Mouse (Mus musculus): ENCODE results near the gene Mad1l1. TPM values are rescaled to one million over a fixed set of nuclear protein-coding genes. Genes with fewer than 3 reads are reported as not detected.

Gene Mad1l1
- total RNA-seq, 2 experiments from 2014 or later, result 11.2 to 63.1 TPM

- ATAC-seq (replicated peaks; ENCODE audit: poor library complexity), result no peak
These were observed 98.0 kb downstream of the Mad1l1 start for GRCm38 (mm10) chr5:140223070-140224053.

- no peak for ATAC-seq (replicated peaks; ENCODE audit: poor library complexity)
These were observed 100.2 kb downstream of the Mad1l1 start for GRCm38 (mm10) chr5:140221016-140221650.

- ATAC-seq (replicated peaks; ENCODE audit: poor library complexity), result no peak
These were observed 102.1 kb downstream of the Mad1l1 start for GRCm38 (mm10) chr5:140219252-140219651.

DNA sequence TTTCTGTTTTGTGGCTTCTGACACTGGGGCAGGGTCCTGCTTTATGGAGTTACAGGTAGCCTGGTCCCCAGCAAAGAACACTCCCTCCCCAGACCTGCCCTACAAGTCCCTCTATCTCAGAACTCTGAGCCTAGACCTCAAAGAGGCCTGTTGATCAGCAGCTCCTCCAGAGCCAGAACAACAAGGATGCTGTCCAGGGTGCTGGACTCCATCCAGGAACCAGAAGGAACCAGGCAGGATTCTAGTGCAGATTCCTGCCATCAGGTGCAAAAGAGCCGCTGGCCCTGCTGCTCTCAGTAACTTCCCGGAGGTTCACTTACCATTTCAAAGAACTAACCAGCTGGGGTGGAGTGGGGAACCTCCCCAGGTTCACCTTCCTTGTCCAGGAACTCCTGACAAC, 103.5 kb downstream of the Mad1l1 start:
- peak; percentile 54; the same call in 1 of the 2 replicates for ATAC-seq (replicated peaks; ENCODE audit: poor library complexity)

DNA sequence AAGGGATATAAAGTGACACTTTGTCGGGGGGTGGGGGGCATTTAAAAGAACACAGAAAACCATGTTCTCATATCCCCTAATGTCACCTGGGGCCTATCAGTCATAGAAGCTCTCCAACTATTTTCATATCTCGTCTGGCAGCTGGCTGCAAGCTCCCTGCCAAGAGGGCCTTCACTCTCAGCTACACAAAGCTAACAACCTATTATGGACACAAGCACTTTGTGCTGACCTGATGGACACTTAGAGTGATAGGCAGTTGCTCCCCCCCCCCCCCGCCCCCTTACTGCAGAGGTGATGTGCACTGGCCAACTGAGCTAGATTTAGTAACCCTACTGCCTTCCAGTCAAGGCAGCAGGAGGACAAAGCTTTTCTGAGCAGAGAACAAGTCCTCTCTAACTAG, 104.3 kb downstream of the Mad1l1 start:
- peak; percentile 27; the same call in 1 of the 2 replicates for ATAC-seq (replicated peaks; ENCODE audit: poor library complexity)

GRCm38 (mm10) chr5:140215471-140216087, 105.8 kb downstream of the Mad1l1 start:
- ATAC-seq (replicated peaks; ENCODE audit: poor library complexity), result no peak

GRCm38 (mm10) chr5:140213001-140213400, 108.4 kb downstream of the Mad1l1 start:
- no peak for ATAC-seq (replicated peaks; ENCODE audit: poor library complexity)

DNA sequence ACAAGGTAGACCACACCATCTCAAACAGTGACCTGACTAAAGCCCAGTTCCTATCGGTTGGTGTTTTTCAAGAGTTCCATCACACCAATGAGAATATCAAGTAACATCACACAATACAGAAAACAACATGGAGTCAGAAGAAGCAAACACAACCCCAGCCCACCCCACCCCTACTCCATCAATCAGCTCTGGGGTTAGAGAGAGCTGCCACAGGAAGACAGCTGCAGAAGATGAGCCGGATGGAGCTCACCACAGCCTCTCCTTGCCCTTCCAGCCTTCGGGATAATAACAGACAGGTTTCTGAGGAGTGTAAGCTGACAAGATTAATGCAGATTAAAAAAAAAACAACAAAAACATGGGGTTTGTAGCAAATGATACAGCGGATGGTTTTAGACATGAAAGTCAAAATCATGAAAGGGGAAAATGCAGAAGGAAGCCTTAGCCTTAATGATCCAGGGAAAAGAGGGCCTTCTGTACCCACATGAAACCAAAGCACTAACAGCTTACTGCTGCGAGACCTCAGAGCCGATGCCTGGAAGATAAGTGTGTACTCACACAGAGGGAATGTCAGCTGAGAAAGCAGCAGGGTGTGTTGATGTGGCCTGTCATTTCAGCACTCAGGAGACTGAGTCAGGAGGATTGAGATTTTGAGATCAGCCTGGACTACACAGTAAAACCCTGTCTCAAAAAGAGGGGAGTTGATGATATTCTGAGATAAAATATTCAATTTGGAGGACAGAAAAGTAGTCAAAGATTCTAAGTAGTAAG, 110.8 kb downstream of the Mad1l1 start:
- no peak for ATAC-seq (replicated peaks; ENCODE audit: poor library complexity)

DNA sequence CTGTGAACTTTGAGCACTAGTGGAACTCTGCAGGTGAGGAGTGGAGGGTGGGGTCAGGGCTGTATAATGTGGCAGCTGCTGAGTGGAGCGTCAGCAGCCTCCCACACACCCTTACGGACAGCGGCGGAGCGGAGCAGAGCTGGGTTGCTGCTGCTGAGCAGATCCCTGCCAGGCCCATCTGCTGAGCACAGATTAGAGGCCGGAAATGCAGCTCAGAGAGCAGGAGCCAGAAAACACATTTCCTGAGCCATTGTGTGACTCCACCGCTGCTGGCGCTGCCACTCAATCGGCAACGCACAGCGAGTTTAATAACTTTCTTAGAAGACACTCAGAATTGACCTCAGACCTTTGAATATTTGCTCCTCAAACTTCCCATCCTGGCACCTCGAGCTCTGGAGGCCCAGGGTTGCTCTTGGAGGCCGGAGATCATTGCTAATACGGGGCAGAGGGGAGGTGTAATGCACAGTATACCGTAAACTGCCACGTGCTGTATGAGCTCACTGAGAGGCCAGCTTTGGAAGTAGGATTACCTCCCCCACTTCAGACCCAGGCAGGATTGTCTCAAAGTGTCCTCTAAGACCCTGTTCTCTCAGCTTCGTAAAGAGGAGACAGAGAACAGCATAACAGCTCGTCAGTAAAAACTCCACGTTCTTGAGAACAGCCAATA, 112.5 kb downstream of the Mad1l1 start:
- peak; percentile 91 for ATAC-seq (replicated peaks; ENCODE audit: poor library complexity)

- no peak for ATAC-seq (replicated peaks; ENCODE audit: poor library complexity)
These were observed 114.3 kb downstream of the Mad1l1 start for GRCm38 (mm10) chr5:140206726-140207703.

GRCm38 (mm10) chr5:140205991-140206390, 115.4 kb downstream of the Mad1l1 start:
- no peak for ATAC-seq (replicated peaks; ENCODE audit: poor library complexity)

DNA sequence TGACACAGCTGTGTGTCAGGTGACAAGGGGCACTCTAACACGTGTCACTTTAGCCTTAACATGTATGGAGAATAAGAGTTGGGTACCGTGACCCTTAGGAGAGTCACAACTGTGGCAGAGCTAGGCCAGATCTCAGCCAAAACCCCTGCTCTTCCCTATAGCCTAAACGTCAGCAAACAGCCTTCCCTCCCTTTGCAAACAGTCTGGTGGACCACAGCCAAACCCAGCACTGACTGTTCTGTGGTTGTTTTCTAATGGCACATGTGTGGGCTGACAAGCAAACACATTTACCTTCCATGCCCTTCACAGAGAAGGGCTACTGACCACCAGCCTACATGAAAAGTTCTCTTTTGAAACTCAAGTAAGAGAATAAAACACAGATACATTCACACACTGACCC, 116.9 kb downstream of the Mad1l1 start:
- ATAC-seq (replicated peaks; ENCODE audit: poor library complexity), result no peak

DNA sequence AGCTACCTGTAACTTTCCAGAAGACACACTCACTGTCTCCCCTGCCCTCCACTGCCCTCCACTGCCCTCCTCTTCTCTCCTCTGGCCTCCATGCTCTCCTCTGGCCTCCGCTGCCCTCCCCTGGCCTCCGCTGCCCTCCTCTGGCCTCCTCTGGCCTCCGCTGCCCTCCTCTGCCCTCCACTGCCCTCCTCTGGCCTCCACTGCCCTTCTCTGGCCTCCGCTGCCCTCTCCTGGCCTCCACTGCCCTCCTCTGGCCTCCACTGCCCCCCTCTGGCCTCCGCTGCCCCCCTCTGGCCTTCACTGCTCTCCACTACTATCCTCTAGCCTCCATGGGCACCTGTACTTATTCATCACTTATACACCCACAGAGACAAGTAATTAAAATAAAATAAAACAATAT, 117.3 kb downstream of the Mad1l1 start:
- no peak for ATAC-seq (replicated peaks; ENCODE audit: poor library complexity)

DNA sequence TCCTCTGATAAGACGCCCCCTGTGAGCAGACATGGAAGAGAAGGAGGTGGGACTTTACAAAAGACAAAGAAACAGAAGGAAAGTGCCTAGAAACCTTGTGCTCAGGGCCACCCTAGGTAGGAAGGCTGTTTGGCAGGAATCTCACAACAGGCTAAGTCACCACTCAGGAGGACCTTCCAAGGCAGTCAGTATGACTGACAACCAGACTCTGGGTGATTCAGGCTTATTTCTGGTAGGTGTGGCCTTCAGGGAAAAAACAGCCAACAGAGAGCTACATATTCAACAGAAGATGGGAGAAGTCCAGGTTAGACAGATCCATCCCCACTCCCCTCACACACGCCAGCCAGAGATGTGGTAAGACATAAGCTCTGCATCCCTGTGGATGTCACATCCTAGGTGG, 118.9 kb downstream of the Mad1l1 start:
- no peak for ATAC-seq (replicated peaks; ENCODE audit: poor library complexity)

DNA sequence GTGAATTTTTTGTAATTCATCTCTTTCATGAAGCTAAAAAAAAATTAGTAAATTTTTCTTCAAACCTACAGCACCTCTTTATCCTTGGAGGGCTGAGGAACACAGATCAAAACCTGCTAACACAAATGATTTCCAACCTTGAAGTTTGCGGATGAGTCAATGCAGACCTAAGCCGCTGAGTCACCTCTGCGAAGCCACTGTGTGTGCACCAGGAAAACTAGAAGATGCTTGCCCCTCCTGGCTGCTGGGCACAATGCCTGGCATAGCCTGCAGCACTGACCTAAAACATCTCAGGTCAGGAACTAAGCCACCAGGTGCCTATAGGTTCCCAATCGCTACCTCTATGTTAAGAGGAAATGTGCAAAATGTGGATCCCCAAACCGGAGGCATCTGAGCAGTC, 119.8 kb downstream of the Mad1l1 start:
- ATAC-seq (replicated peaks; ENCODE audit: poor library complexity), result no peak

DNA sequence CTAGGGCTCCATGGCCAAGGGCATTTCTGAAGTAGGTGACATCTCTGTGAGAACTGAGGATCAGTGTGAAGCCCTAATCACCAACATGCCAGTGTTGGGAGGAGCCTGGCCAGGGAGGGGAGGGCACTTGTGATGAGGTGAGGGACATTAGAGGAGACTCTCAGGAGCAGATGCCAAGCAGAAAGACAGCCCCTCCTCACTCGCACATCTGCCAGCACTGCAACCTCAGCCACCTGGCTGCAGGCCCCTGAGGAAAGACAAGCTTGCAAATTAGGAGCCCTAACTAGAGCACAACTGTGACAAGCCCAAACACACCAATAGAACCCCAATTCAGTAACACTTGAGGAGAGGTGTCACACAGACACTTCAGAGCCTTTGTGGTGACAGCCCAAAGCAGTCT, 120.2 kb downstream of the Mad1l1 start:
- no peak for ATAC-seq (replicated peaks; ENCODE audit: poor library complexity)

DNA sequence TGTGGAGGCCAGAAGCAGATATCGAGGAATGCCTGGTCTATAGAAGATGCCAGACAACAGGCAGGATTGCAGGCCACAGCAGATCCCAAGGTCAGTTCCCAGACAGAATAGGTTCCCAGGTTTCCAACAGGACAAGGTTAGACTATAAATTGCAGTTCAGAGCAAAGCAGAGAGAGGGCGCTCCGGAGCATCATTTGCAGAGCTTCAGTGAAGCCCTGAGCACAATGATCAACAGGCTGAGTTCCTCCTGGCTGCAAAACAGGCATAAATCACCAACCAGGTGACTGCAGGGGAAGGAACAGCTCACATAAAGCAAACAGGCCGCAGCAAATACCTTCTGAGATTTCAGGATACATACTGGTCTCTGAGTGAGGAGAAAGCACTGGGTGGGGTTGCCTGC, 123.6 kb downstream of the Mad1l1 start:
- peak; percentile 82 for ATAC-seq (replicated peaks; ENCODE audit: poor library complexity)

DNA sequence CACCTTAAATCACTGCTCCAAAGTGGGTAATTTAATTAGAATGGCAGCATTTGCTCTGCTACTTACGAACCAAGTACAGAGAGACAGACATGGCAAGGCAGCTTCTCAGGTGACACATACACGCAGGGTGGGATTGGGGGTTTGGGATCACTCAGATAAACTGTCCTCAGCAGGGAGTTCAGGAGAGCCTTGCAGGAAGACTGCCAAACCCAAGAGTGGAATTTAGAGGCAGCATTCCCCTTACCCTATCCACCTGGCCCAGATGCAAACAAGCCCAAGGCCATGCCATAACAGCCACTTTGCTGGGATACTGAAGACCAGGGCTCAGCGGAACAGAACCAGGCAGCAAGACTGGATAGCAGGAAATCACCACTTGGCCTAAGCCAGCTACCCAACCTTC, 124.9 kb downstream of the Mad1l1 start:
- ATAC-seq (replicated peaks; ENCODE audit: poor library complexity), result no peak

DNA sequence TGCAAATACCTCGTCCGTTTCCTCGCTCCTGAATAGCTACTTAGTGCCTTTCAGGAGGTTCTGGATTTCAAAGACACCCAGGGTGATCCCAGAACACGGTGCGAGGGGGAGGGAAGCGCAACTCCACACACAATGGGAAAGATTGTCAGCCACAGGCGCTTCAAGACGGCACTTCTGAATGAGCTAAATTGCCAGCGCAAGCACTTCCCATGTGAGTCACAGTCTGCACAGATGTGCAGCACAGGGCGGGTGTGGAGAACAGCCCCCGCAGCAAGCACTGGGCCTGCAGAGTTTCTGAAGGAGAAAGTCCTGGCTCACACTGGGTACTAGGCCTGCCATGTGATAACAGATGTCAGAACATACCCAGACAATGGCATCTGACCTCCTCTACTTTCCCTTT, 127.2 kb downstream of the Mad1l1 start:
- ATAC-seq (replicated peaks; ENCODE audit: poor library complexity), result no peak

Data from megakaryocyte progenitor cell, adult 5-6 weeks (primary cell).